Mouse (Mus musculus) intestine, embryonic 14.5 days (tissue): ENCODE data around the gene Commd7. TPM values are rescaled to one million over a fixed set of nuclear protein-coding genes. Genes with fewer than 3 reads are reported as not detected.
"Not testable (repeated sequence)": the region's sequence is repeated elsewhere in the genome, so short reads cannot be mapped to it uniquely, and the experiment has no call there.

ENCODE experiments used
- ATAC-seq: fragments of 200-750 bp; cut with Nextera tagmentation; replicated peaks from 2 replicates; pipeline ENCODE4 v1.8.0; 2017; ENCODE audit warnings: low read depth, moderate number of reproducible peaks, moderate TSS enrichment, moderate library complexity; ENCODE audit not compliant: low FRiP score, low TSS enrichment
- DNase-seq: peaks from one replicate; pipeline ENCODE4 v3.0.0-alpha.2; 2018; ENCODE audit warnings: low spot score
- H3K27ac ChIP-seq: fragments of 300-500 bp; sonication (generic); 2 replicates; pipeline ENCODE4 v1.5.1; 2014; ENCODE audit warnings: low read depth, mild to moderate bottlenecking, control low read depth
- H3K27me3 ChIP-seq: fragments of 300-500 bp; sonication (generic); replicated peaks from 2 replicates; pipeline ENCODE4 v1.6.1; 2014; ENCODE audit warnings: low read length, control low read depth; ENCODE audit not compliant: control insufficient read depth, insufficient read depth
- H3K36me3 ChIP-seq: fragments of 300-500 bp; sonication (generic); 2 replicates; pipeline ENCODE4 v1.6.1; 2014; ENCODE audit warnings: low read length, control low read depth; ENCODE audit not compliant: control insufficient read depth, insufficient read depth
- H3K4me1 ChIP-seq: fragments of 300-500 bp; sonication (generic); replicated peaks from 2 replicates; pipeline ENCODE4 v1.6.1; 2014; ENCODE audit warnings: low read length, control low read depth, mixed read lengths; ENCODE audit not compliant: control insufficient read depth, insufficient read depth
- H3K4me2 ChIP-seq: fragments of 300-500 bp; sonication (generic); 2 replicates; pipeline ENCODE4 v1.6.1; 2014; ENCODE audit warnings: low read length
- H3K4me3 ChIP-seq: fragments of 300-500 bp; sonication (generic); 2 replicates; pipeline ENCODE4 v1.5.1; 2014; ENCODE audit warnings: low read depth, low read length, control low read depth, mixed read lengths
- H3K9ac ChIP-seq: fragments of 300-500 bp; sonication (generic); 2 replicates; pipeline ENCODE4 v1.6.1; 2014; ENCODE audit warnings: mild to moderate bottlenecking, low read length
- H3K9me3 ChIP-seq: fragments of 300-500 bp; sonication (generic); 2 replicates; pipeline ENCODE4 v1.6.1; 2016; ENCODE audit warnings: low read length, control low read depth; ENCODE audit not compliant: control insufficient read depth
- WGBS: fragments of 180-500 bp; shearing (Covaris S2); extraction: QIAGEN DNeasy Blood & Tissue Kit; methylation state at CpG from one replicate; pipeline ENCODE4 v1.1.7; 2014; 5-methylcytosine and 5-hydroxymethylcytosine counted together
- polyA plus RNA-seq: library from polyadenylated mRNA; unstranded; fragments of >200 nt; fragmentation: Nextera tagmentation; extraction: Ambion mirVana; gene quantifications from 2 replicates; pipeline ENCODE4 v1.2.1, GENCODE M21; 2014

The Commd7 gene
- polyA plus RNA-seq, 1 experiment from 2014 or later = 67.0 TPM

DNA sequence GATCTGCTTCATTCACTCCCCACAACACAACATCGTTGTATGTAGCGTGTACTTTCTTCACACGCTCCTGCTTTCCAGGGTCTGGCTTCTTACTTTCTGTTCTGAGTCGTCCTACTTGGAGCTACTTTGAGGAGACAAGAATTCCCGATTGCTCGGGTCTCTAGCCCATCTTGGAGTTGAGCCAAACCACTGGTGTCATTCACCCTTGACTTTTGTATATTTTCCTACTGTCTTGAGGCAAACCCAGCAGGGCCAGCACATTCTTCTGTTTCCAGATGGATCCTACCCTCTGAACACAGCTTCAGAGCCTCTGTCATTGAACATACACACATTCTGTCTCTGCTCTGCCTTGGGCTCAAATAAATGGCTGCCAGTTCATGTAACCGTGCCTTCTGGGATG, 32.8 kb upstream of the Commd7 start:
- Histone ChIP-seq H3K4me1 (no peaks in the 10 kb centered on the region), H3K27ac (no peak overlapping the region), H3K4me2 (no peak overlapping the region), H3K27me3 (no peaks in the 10 kb centered on the region), H3K36me3 (peaks cover 15% of the 10 kb centered on the region; the same call in 1 of the 2 replicates), H3K4me3 (no peak overlapping the region), H3K9ac (no peak overlapping the region), H3K9me3 (no peaks in the 10 kb centered on the region)
- no peak for DNase-seq
- no peak for ATAC-seq
- WGBS = 79% methylated on average over 7 of the region's 7 CpGs

DNA sequence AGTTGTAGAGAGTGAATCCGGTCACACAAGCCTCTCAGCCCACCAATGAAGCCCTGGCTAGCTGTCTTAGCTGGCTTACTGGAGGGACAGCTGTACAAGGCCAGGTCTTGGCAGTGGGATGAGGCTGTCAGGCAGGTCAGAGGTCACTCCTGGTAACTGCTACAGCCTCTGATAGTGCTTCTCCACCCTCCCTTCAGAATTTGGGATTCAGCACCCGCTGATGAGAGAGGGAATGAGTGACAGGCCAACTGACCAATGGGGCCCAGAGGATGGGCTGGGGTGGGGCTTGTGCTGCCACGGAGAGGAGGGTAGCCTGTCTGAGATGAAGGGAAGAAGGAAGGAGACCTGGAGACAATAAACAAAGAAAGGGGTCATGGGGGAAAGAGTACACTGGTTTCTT, 28.0 kb upstream of the Commd7 start:
- Histone ChIP-seq H3K9ac (no peak overlapping the region), H3K27ac (no peak overlapping the region), H3K4me1 (no peaks in the 10 kb centered on the region), H3K36me3 (peaks cover 12% of the 10 kb centered on the region; the same call in 1 of the 2 replicates), H3K9me3 (no peaks in the 10 kb centered on the region), H3K27me3 (no peaks in the 10 kb centered on the region), H3K4me3 (no peak overlapping the region), H3K4me2 (no peak overlapping the region)
- DNase-seq (no peak), ATAC-seq (no peak)
- 28% methylated on average over 3 of the region's 3 CpGs for WGBS

DNA sequence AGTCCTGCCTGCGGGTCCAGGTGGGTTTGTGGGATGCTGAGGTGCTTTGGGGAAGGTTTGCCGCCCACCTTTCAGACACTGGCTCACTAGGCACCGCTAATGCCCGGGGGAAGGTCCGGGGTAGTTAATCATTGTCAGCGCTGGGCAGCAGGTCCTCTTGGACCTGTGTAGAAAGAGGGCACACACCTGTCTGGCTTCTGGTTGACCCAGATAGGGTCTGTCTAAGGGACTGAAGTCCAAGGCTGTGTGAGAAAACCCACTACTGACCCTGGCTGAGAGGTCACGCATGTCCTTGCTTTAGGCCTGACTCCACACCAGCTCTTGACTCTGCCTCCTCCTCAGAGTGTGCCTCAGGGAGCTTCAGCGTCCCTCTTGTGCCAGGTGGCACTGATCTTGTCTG, 25.1 kb upstream of the Commd7 start:
- DNase-seq, H3K4me3 ChIP-seq, H3K9me3 ChIP-seq, H3K9ac ChIP-seq, H3K4me1 ChIP-seq, H3K4me2 ChIP-seq, ATAC-seq, H3K27me3 ChIP-seq, H3K27ac ChIP-seq: not testable (repeated sequence)
- 70% methylated on average over 6 of the region's 8 CpGs for whole genome bisulfite sequencing
- peaks cover 12% of the 10 kb centered on the region; the same call in 1 of the 2 replicates for H3K36me3 ChIP-seq

DNA sequence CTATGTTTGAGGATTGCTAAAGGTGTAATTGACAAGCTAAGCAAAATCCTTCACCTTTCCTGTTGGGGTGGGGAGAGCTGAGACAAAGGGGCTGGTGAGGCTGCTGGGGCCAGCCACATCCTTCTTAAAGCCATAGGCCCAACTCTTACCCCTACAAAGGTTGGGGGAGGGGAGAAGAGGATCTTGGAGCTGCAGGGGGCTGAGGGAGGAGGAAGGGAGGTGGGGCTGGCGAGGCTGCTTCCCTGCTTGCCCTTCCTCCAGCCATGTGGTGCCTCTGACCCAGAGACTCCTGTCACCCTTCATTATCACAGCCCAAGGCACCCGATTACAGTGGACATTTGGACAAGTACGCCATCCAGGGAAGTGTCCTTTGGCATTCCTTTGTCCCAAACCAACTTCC, 19.1 kb upstream of the Commd7 start:
- DNase-seq (no peak), ATAC-seq (no peak)
- Histone ChIP-seq H3K27me3 (no peaks in the 10 kb centered on the region), H3K9ac (no peak overlapping the region), H3K4me2 (no peak overlapping the region), H3K27ac (no peak overlapping the region), H3K36me3 (no peaks in the 10 kb centered on the region), H3K4me3 (no peak overlapping the region), H3K4me1 (0 out of 2 replicates have a peak, but pooled peaks cover 5% of the 10 kb centered on the region), H3K9me3 (no peaks in the 10 kb centered on the region)
- 62% methylated on average over 3 of the region's 3 CpGs for WGBS

DNA sequence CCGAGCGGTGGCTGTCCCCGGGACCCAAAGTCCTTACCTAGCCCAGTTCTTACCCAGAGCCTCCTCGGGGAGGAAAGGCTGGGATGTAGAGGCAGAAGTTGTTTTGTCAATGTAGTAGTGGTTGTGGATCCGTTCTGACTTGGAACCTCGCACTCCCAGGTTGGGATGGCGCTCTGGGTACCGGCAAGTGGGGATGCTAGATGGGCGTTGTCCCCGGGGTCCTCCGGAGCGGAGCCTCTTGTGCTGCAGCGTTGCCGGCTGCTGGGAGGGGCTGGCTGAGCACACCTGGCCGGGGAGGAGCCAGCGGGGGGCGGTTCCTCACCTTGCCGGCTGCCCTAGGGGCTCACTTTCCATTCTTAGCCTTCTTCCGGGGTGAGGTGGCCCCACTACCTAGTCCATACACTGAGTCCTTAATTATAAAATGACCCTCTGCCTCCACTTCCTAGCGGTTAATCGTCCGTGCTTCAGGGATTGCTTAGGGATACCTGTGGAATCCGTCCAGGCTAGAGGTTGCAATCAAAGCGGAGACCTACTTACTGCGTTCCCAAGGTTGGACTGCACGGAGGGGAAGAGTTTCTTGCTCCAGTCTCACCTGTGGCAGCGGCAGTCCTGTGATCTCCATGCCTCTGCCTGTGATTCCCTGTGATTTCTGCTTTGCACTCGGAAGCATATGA, 17.6 kb upstream of the Commd7 start:
- Histone ChIP-seq H3K27ac (no peak overlapping the region), H3K4me3 (peak overlapping the region; percentile 87), H3K36me3 (no peaks in the 10 kb centered on the region), H3K9me3 (no peaks in the 10 kb centered on the region), H3K4me1 (0 out of 2 replicates have a peak, but pooled peaks cover 5% of the 10 kb centered on the region), H3K4me2 (peak overlapping the region; percentile 95), H3K27me3 (no peaks in the 10 kb centered on the region), H3K9ac (peak overlapping the region; percentile 66)
- DNase-seq (peak; percentile 85), ATAC-seq (peak; percentile 68)
- WGBS = 3% methylated on average over 28 of the region's 28 CpGs

DNA sequence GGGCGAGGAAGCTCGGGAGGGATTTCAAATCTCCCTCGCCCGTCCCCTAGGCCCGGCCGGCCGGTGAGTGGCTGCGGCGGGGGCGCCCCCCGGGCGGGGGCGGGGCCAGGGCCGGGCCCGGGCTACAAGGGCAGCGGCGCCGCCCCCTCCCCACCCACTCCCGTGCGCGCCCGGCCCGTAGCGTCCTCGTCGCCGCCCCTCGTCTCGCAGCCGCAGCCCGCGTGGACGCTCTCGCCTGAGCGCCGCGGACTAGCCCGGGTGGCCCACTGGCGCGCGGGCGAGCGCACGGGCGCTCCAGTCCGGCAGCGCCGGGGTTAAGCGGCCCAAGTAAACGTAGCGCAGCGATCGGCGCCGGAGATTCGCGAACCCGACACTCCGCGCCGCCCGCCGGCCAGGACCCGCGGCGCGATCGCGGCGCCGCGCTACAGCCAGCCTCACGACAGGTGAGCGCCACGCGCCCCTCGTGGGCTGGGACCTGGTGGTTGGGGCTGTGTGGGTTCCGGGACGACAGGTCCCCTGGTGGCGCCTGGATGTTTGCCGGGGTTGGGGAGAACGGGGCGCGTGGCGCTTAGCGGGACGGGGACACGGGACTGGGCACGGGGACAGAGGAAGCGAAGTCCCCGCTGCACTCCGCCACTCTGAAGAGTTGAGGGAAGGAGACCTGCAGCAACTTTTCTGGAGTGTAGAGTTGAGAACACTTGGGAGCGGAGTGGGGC, 16.9 kb upstream of the Commd7 start, which contains the start of gene Dnmt3b:
Gene Dnmt3b (plus strand): TSS at position 153 of the 716 bp plus-strand sequence.
- Histone ChIP-seq H3K4me2 (peak within 1 kb of the TSS; percentile 95), H3K4me1 (0 out of 2 replicates have a peak, but pooled peaks cover 5% of the 10 kb centered on the region), H3K4me3 (peak within 1 kb of the TSS; percentile 87), H3K27me3 (no peaks in the 10 kb centered on the region), H3K9ac (peak within 1 kb of the TSS; percentile 66), H3K27ac (no peak within 1 kb of the TSS), H3K9me3 (no peaks in the 10 kb centered on the region), H3K36me3 (no peaks in the 10 kb centered on the region)
- under 1% methylated on average over 83 of the region's 93 CpGs for WGBS
- ATAC-seq = peak; percentile 82
- peak; percentile 85 for DNase-seq

DNA sequence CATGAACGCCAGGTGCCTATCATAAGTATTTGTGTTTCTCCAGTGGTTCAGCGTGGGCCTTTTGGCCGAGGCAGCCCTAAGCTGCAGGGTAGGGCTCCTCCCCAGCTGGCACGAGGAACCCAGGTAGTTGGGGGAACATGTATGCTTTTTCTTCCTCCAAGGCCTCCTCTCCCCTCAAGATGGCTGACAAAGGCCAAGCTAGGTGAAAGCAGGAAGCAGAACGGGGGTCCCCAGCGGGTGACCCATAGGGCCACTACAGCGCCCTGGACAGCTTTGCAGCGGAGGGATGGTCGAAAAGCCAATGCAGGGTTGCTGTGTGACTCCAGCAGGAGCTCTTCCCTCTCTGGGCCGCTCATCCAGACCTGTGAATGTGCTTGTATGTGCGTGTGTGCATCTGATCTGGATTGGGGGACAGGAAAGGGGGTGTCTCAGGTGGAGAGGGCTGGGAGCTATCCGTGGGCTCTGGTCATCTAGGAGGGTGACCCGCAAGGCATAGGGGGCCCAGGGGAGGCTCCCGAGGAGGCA, 16.3 kb upstream of the Commd7 start:
- 0 out of 2 replicates have a peak, but pooled peaks cover 5% of the 10 kb centered on the region for H3K4me1 ChIP-seq
- H3K36me3 ChIP-seq = no peaks in the 10 kb centered on the region
- peak overlapping the region; percentile 95 for H3K4me2 ChIP-seq
- no peak overlapping the region for H3K27ac ChIP-seq
- ATAC-seq = peak; percentile 5; the same call in 1 of the 2 replicates
- H3K9me3 ChIP-seq = no peaks in the 10 kb centered on the region
- H3K9ac ChIP-seq = peak overlapping the region; percentile 66
- no peaks in the 10 kb centered on the region for H3K27me3 ChIP-seq
- 19% methylated on average over 14 of the region's 14 CpGs for WGBS
- DNase-seq = no peak
- peak overlapping the region; percentile 87 for H3K4me3 ChIP-seq

DNA sequence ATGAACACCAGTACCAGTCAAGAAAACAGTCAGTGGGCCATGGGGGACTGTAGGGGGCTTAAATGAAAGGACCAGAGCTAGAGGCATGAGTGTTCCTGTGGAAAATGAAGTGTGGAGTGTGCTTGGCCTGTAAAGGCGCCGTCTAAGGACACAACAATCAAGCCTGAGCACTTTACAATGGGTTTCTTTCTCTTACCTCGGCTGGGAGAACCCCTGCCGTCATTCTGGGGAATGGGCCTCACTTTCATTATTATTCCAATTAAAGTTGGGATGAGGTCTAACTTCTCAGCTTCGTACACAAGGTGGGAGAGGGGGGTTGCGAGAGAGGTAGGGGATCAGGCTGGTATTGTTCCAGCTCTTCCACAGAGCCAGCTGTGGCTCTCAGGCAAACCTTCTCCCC, 10.4 kb upstream of the Commd7 start:
- Histone ChIP-seq H3K27ac (no peak overlapping the region), H3K9ac (no peak overlapping the region), H3K4me3 (no peak overlapping the region), H3K4me1 (no peaks in the 10 kb centered on the region), H3K4me2 (no peak overlapping the region), H3K36me3 (no peaks in the 10 kb centered on the region), H3K9me3 (no peaks in the 10 kb centered on the region), H3K27me3 (no peaks in the 10 kb centered on the region)
- WGBS = 44% methylated on average over 6 of the region's 6 CpGs
- DNase-seq (no peak), ATAC-seq (no peak)
